Mouse (Mus musculus) regulatory T cell (primary cell): ENCODE measurements around the gene Pheta1.

Experiments used
- in situ Hi-C: fragments of 300-600 bp; cut with MboI, MseI; formaldehyde crosslinking; loops from one replicate; pipeline ENCODE4 v1.15.1; 2025; ENCODE audit warnings: high pct_unique_total_duplicates

The Pheta1 gene

DNA sequence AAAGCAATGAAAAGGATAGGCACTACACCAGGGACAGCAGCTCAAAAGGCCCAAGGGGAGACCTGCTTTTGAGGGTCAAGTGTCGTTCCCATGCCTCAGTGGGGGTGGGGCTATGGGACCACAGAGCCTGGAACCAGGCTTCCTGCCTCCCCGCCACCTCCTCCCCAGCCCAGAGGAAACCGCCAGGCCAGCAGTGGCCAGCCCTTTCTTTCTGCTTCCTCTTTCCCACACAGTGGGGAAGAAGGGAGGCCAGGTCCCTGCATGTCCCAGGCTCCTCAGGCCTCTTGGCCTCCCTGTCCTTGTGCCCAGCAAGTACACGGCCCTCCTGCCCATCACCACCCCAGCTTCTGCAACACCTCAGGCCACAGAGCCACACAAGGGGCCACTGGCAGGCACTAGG is 24.7 kb upstream of the Pheta1 start:
- in situ Hi-C loops, result no loop called here

DNA sequence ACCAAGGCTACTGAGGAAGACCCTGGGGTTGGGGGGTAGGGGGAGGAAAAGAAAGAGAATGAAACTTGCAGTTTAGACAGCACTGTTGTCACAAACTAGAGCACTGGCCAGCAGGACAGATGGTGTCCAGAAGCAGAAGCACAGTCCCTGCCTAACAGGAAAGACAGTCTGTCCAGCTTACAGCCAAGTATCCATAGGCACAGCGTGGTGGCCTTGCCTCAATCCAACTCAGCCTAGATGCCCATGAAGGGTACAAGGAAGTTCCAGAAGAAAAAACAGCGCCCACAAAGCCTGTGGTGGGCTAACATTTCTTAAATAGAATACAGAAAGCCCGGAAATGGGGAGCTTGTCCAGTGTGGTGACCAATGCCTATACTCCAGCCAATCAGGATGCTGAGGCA is 23.2 kb upstream of the Pheta1 start:
- in situ Hi-C loops, result loop anchor here (25.0 kb wide), 2 partner anchors 537 to 1313 kb away; partner anchors contain the start of genes Fam216a, Gpn3, Plbd2 and Rad9b

DNA sequence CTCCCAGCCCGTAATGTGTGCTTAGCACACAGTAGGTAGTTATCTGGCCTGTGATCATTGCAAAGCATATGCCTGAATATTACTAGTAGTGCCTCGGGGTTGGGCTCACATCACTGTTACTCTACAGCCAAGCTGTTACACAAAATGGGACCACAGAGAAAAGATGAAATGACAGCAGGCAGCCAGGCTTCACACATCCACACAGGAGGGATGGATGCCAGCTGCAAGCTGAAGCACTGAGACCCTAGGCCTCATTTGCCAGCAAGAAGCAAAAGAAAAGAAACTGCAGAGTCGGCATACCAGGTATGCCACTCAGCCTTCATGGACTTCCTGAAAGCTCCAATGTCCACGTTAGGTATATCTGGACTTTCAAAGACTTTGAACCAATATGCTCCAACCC is 20.9 kb upstream of the Pheta1 start:
- in situ Hi-C loops, result loop anchor here (25.0 kb wide), 2 partner anchors 534 to 1316 kb away; partner anchors contain the start of genes Fam216a, Gpn3, Plbd2 and Rad9b

DNA sequence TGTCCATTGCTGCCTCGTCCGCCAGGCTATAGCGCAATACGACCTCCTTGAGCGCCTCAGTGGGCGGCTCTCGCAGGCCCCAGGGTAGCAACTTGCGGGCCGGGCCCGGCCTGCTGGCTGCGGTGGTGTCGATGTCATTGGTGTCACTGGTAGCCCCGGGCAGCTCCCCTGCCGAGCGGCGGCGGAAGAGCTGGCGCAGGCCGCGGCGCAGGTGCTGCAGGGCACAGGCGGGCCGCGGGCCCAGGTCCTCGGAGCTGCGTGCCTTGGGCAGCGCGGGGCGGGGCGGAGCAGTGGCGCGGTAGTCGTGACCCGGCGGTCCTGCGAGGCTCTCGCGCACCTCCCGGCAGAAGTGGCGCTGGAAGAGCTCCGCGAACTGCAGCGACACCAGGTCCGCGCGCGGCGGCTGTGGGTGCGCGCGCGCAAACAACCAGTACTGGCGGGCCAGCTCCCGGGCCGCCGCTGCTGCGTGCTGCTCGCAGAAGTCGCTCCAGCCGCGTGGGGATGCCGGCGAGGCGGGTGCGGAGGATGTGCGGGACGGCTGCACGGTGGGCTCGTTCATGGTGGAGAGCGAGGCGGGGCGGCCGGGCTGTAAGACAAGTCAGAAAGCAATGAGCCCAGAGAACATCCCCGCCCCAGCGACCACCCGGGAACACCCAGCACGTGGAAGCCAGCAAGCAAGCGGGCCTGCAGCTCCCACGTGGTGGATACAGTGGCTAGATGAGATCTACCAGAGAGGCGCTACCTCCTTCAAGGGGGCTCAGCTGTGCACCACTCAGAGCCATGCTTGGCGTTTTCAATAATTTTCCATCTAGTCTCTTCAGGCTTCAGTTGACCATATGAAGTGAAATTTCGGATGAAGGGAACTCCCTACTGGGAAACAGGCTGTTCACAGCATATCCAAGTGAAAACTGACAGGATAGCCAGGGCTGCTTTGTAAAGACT is 20.0 kb upstream of the Pheta1 start:
- in situ Hi-C loops, result loop anchor here (25.0 kb wide), 2 partner anchors 534 to 1316 kb away; partner anchors contain the start of genes Fam216a, Gpn3, Plbd2 and Rad9b

DNA sequence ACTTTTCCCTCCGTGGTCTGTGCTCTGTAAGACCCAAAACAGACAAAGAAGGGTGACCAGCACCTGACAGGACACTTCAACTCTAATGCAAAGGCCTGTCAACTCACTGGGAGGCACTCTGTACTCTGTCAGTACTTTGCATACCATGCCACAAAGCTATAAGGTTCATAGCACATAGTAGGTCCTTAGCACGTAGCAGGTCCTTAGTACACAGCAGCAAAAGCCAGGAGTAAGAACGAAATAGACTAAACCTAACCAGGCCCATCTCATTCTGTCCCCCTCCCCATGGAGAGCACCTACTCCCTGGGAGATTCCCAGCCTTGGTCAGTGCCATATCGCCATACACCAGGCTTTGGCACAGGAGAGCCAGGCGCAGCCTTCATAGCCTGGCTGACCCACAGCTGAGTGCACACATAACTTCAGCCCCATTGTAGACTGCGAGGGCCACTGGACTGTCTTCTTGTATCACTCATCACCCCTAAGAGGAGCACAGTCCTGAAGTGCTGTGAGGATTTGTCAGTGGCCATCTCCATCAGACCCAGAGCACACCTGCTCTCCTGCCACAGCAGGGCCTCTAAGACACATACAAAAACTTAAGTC is 17.7 kb upstream of the Pheta1 start:
- in situ Hi-C loops, result loop anchor here (25.0 kb wide), 2 partner anchors 531 to 1319 kb away; partner anchors contain the start of genes Fam216a, Gpn3, Plbd2 and Rad9b

DNA sequence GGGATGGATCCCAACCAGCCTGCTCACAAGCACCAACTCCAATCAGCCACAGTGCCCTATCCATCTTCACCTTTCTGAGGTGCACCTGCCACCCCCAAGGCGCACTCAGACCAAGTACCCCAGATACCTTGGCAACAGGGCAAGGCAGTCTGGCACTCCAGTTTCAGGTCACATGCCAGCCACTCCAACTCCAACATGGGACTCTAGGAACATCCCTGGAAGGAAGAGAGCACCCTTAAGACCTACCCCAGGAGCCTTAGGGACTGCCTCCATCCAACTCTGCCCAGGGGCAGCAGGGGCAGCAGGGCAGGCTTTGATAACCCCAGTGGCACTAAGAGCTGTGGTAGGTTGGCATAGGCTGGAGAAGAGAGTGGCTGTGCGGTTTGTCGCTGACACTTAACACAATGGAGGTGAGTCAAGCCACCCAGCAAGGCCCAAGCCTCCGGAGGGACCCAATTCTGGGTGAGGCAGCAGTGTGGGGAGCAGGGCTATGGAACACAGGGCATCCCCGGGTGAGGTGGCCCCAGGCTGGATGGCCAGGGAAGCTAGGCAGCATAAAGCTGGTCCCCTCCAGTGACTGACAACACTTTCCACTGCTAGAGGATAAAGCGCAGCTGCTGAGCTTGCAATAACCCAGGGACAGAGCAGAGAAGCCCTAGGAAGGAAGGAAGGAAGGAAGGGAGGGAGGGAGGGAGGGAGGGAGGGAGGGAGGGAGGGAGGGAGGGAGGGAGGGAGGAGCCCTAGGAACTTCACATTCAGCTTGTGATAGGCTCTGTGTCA is 16.2 kb upstream of the Pheta1 start:
- in situ Hi-C loops, result loop anchor here (25.0 kb wide), 2 partner anchors 530 to 1320 kb away; partner anchors contain the start of genes Fam216a, Gpn3, Plbd2 and Rad9b

DNA sequence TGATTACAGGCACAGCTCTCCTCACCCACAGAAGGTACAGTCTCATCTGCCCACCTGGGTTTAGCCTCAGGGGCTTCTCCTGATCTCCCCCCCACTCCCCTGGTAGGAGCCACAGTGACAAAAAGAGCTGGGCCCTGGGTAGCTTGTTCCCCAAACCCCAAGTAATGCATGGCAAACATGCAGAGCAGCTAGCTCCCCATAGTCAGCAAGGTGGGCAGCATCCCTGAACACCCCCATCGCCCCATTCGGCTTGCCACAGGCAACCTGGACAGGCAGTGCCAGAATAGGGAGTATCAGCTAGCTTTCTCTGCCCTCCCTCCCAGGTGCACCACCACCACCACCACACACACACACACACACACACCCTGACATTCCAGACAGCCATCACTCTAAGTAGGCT is 15.6 kb upstream of the Pheta1 start:
- in situ Hi-C loops, result loop anchor here (25.0 kb wide), 2 partner anchors 529 to 1321 kb away; partner anchors contain the start of genes Fam216a, Gpn3, Plbd2 and Rad9b

DNA sequence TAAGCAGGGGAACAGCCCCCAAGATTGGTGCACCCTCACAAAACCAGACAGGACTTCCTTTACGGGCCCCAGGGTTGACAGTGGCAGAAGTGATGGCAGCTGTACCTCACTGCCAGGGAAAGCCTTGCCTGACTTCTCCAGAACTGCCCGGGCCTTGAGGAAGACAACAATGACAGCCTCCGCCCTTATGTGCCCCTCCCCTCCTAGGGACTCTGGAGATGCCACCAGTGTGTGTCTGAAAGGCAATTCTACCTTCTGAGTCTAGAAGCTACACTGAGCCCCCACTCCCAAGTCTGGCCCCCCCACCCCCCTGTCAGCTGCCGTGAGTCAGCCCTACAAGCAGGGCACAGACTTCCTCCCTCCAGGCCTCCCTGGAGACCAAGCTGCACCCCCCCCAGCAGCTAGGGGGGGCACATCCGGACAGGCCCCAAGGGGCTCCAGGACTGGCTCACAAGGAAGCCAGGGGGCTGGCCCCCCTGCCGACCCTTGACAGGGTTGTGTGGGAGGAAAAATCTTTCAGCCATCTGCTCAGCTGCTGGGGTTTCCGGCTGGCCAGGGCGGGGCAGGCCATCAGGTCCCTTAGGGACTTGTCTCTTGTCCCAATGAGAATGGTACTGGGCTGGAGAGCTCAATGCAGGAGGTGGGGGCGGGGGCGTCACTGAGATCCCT is 15.1 kb upstream of the Pheta1 start:
- in situ Hi-C loops, result loop anchor here (25.0 kb wide), 2 partner anchors 529 to 1321 kb away; partner anchors contain the start of genes Fam216a, Gpn3, Plbd2 and Rad9b

DNA sequence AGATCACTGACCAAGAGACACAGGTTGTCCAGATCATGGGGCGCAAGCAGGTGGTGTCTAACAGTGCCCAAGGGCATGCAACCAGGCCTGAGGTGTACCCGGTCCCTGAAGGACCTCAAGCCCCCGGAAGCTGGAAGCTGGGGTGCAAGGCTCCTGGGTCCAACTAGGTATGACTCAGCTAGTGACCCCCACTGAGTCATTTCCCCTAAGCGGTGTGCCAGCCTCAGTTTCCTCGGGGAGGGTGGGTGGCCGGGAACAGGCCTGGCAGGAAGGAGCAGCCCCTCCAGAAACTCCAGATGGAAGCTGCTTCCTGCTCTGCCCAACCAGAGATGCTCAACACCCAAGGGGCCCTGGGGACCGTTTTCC is 14.6 kb upstream of the Pheta1 start:
- in situ Hi-C loops, result loop anchor here (25.0 kb wide), 2 partner anchors 528 to 1322 kb away; partner anchors contain the start of genes Fam216a, Gpn3, Plbd2 and Rad9b

DNA sequence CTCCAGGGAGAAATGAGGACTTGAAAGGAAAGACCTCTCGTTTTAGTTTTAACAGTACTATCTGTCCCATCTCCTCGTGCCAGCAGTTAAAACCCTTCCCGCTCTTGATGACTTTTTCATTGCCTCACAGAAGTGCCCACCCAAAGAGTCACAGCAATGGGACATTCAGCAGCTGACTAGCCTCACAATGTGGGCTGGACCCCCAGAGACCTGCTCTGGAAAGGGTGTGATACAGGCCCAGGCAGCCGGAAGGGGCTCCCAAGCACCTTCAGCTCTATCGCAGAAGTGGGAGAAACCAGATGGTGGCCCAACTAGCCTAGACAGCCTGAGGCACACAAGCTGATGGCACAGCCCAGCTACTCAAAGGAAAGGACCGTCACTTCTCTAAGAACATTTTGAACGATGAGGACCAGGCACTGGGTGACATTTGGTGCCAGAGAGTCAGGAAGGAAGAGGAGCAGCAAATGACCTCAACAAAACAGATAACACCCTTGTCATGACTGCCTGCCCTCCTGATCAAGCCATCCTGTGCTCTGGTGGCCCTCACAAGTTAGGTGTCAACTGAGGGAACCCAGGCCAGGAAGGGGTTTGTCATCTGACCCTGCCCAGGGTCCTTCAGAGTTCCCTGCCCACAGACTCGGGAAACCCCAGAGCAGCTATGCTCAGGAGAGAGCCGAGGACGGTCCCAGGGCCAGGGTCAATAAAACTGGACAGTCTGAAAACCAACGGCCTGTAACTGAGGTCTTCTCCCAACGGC is 13.6 kb upstream of the Pheta1 start:
- in situ Hi-C loops, result loop anchor here (25.0 kb wide), 2 partner anchors 527 to 1323 kb away; partner anchors contain the start of genes Fam216a, Gpn3, Plbd2 and Rad9b

DNA sequence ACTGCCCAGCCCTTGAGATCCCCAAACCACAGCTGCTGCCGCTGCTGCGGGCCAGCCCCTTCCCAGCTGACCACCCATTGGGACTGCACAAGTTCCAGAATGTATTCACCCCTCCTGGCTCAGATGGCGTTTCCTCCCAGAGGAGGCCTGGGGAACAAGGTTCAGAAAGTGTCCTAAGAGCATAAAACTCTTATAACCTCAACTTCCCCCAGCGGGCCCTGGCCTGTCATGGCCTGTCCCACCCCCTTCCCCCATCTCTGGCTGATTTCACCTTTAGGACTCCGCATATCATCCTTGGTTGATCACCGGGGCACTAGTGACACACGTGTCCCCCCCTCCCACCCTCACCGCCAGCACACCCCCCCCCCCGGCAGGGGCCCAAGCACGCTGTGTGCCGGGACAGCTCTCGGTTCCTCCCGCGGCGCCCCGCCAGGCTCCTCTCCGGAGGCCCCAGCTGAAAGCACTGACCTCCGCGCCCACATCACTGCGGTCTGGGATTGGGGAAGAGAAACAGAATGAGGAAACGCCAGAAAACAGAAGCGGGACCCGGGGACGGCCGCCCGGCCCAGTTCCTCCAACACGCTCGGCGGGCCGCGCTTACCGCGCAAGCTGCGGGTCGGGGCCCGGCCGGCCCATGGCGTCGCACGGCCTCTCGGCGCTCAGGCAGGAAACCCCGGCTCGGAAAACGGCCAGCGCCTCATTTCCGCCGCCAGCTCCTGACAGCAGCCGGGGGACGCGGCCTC is 12.7 kb upstream of the Pheta1 start:
- in situ Hi-C loops, result loop anchor here (25.0 kb wide), 2 partner anchors 526 to 1324 kb away; partner anchors contain the start of genes Fam216a, Gpn3, Plbd2 and Rad9b

DNA sequence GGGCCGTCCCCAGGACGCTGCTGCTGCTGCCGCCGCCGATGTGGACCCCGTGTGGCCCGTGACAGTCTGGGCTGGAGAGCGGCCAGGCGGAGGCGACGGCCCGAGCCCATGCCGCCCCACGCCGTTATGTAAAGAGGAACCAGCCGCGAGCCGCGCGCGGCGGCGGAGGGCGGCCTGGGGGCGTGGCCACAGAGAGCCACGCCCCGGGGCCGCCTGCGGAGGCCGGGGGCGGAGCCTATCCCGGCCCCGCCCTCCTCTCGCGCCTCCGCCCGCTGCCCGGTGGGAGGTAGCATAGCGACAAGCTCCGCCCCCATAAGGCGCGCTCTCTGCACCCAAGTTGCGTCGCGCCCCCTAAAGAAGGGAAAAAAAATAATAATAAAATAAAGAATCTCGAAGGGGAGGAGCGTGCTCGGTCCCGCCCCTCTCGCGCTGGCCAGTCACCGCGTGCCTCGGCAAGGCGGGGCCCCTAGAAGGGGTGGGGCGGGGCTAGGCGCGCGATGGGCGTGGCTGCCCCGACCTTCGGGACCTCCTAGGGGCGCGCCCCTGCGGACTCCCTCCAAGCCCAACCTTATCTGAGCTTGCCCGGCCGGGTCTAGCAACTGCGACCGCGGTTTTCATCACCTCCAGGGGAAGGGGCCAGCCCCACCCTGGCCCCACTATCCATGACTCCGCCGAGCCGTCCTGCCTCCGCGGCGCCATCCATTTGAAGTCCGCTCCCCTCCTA is 11.9 kb upstream of the Pheta1 start:
- in situ Hi-C loops, result loop anchor here (25.0 kb wide), 2 partner anchors 525 to 1325 kb away; partner anchors contain the start of genes Fam216a, Gpn3, Plbd2 and Rad9b

DNA sequence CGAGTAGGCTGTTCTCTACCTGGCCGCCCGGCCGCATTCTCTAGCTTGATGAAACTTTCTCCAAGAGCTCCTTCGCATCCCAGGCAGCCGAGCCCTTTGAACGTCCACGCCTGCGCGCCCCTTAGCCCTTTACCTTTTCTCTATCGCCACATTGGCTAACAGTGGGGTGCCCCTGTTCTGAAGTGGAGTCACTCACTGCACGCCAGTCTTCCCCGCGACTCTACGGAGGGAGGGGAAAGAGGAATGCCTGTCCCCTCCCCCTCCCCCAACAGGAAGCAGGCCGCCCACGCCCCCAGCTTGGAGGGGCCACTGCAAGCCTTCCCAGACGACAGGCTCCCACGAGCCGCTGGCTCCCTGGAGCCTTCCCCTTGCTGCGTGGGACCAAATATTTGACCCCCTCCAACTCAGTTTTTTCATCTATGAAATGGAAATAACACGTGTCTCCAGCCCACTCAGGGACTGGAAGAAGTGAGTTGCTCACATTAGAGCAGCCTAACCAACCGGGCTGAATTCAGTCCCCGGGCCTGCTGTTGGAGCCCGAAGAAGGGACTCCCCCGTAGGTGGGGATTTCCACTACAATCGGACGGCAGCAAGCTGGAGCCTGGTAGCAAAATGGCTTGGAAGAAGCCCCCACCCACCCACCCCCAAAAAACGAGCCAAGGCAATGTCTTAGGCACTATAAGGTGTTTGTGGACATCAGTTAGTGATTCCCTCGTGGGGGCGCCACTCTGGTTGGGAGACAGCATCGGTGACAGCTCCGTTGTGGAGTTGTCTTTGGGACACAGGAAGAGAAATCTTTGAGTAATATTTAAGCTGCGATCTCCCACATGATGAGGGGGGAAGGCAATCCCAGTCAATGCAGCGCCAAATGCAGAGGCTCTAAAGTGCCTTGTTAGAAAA is 11.1 kb upstream of the Pheta1 start, which contains the start of gene Sh2b3:
TSS of gene Sh2b3 (minus strand) at position 206 of the 900 bp plus-strand sequence.
- in situ Hi-C loops, result loop anchor here (25.0 kb wide), 2 partner anchors 525 to 1325 kb away; partner anchors contain the start of genes Fam216a, Gpn3, Plbd2 and Rad9b

DNA sequence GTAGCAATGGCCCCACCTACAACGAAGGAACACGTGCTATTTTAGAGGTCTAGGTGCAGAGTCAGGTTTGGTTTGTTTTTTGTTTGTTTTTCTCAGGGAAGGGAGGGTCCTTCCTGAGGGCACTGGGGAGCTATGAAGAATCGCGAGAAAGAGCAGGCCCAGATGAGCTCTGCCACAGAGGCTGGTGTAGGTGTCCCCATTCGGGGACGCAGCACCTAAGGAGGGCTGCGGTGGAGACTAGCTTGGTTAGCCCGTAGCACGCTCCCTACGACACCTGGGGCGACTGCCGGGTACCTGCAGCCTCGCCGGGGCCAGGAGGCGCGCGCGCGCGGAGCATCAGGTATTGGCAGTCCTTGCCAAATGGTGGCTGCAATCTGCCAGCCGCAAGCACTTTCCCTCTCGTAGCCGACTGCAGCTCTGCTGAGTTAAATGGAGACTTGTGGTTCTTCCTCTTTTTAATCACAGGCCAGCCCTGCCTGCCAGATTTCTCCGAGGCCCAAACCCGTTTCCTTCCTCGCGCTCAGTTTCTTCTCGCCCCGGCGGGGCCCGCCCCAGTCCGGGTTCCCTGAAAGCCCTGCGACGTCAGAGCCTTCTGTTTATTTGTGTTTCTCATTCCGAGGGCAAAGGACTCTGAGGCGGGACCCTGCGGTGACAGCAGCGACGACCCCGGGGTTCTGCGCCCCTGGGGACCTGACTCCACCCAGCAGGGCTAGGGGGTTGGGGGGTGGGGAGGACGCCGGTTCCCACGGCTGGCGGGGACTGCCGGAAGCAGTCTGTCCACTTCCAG is 10.2 kb upstream of the Pheta1 start:
- in situ Hi-C loops, result loop anchor here (25.0 kb wide), 2 partner anchors 524 to 1326 kb away; partner anchors contain the start of genes Fam216a, Gpn3, Plbd2 and Rad9b

DNA sequence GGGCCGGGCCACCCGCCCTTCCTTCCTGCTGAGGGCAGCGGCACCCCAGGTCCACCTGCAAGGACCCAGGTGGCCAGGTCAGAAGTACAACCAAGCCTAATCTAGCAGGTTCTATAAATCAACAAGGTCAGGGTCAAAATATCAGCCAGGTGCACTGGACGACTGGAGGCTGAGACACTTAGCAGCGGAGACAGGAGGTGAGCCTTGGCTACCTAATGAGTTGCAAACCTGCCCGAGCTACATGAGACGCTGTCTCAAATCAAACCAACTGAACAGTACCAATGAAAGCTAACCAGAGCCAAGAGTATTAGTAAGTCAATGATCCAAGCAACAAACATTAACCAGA is 9.7 kb upstream of the Pheta1 start:
- in situ Hi-C loops, result loop anchor here (25.0 kb wide), 2 partner anchors 523 to 1327 kb away; partner anchors contain the start of genes Fam216a, Gpn3, Plbd2 and Rad9b

DNA sequence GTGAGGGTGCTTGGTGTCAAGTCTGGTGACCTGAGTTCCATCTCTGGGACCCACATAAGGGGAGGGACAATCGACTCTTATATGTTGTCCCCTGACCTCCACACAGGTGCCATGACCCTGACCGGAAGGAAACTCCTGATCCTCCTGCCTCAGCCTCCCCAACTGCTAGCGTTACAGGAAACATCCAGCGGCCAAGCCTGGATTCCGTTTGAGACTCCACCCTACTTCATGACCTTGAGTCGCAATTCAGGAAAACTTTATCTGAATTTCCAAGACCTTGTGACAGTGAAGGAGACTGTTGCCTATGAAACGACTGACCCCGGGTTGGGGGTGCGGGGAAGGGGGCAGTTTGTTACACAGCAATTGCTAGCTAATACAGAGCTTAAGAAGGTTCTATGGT is 7.3 kb upstream of the Pheta1 start:
- in situ Hi-C loops, result loop anchor here (25.0 kb wide), 2 partner anchors 521 to 1329 kb away; partner anchors contain the start of genes Fam216a, Gpn3, Plbd2 and Rad9b
